Mouse (Mus musculus) stomach, postnatal 0 days (tissue): ENCODE data around the gene Tapbp.
"Not testable (repeated sequence)": the region's sequence is repeated elsewhere in the genome, so short reads cannot be mapped to it uniquely, and the experiment has no call there.

ENCODE experiments used
- CTCF ChIP-seq: IDR thresholded peaks from 2 replicates; pipeline ENCODE4 v1.5.1; 2016; ENCODE audit warnings: antibody characterized with exemption, low read depth, mild to moderate bottlenecking, moderate library complexity
- EP300 ChIP-seq: optimal IDR thresholded peaks from 2 replicates; pipeline ENCODE3; 2016; ENCODE audit warnings: antibody characterized with exemption

DNA sequence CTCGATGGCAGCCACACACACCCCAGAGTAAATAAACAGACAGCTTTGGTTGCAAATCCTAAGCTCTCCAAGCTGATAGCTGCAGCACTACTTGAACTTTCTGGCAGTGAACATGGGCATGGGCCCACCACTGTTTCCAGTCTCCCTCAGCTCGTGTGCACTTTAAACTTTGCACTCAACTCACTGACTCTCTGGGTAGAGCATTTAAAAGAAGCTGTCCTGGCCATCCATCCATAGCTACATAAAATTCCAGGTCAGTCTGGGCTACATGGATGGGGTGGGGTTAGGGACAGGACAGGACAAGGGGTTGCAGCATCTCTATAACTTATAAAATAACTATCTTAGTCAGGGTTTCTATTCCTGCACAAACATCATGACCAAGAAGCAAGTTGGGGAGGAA lies 27.9 kb upstream of the Tapbp start:
- not testable (repeated sequence) for TF ChIP-seq CTCF, EP300
